Mouse (Mus musculus): Measurements from ENCODE around the gene 6030468B19Rik. TPM values are rescaled to one million over a fixed set of nuclear protein-coding genes. Genes with fewer than 3 reads are reported as not detected.

6030468B19Rik gene
- polyA plus RNA-seq, 1 experiment: 16.7 TPM

DNA sequence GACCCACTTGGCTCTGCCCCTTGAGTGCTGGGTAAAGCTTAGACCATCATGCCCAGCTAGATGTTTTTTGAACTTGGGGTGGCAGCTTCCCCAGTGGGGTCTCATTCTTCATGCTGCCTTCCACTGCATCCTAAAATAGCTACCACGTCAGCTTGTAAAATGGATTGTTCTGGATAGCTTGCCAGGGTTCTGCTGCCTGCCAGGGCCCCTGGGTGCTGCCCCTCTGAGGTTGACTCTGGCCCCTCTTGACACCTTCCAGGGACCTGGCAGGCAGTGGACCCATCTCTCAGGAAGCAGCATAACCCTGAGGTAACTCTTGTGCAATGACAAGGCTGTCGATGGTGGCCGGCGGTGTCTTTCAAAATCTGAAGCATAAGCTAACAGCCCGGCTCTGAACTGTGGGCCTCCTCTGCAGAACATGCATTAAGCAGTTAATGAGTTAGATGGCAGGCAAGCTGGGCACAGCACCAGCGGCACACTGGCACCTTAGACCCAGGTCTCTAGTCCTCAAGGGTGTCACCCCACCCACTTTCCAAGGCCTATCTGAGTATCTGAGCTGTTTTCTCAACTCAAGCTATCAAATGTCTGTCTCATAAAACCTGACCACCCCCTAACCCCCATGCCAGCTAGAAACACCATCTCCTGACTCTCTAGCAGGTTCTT is 17.4 kb downstream of the 6030468B19Rik start:
- Histone ChIP-seq H3K4me3 (replicated peaks; ENCODE audit: control insufficient read depth, low read depth, low read length) (no peak overlapping the region), H3K27ac (ENCODE audit: control insufficient read depth, insufficient read depth, low read depth, low read length, poor library complexity) (peak overlapping the region; percentile 66), H3K4me1 (ENCODE audit: control insufficient read depth, insufficient read depth, low read length) (peaks cover 11% of the 10 kb centered on the region)
- WGBS: 42% methylated on average over 6 of the region's 6 CpGs
- TF ChIP-seq CTCF (IDR thresholded peaks at IDR 0.05; ENCODE audit: control insufficient read depth, insufficient read depth, low read length) (no peak), POLR2A (IDR thresholded peaks at IDR 0.05; ENCODE audit: borderline replicate concordance, control insufficient read depth, low read depth, low read length) (no peak)

- Histone ChIP-seq H3K4me3 (replicated peaks; ENCODE audit: control insufficient read depth, low read depth, low read length) (peak overlapping the region; percentile 8), H3K4me1 (ENCODE audit: control insufficient read depth, insufficient read depth, low read length) (peaks cover 11% of the 10 kb centered on the region), H3K27ac (ENCODE audit: control insufficient read depth, insufficient read depth, low read depth, low read length, poor library complexity) (peak overlapping the region; percentile 66)
- WGBS: 83% methylated on average over 9 of the region's 9 CpGs
Observed at GRCm38 (mm10) chr11:117815850-117816249, 18.4 kb downstream of the 6030468B19Rik start.

- Histone ChIP-seq H3K4me3 (replicated peaks; ENCODE audit: control insufficient read depth, low read depth, low read length) (no peak overlapping the region), H3K4me1 (ENCODE audit: control insufficient read depth, insufficient read depth, low read length) (peaks cover 9% of the 10 kb centered on the region), H3K27ac (ENCODE audit: control insufficient read depth, insufficient read depth, low read depth, low read length, poor library complexity) (no peak overlapping the region)
- 88% methylated on average over 13 of the region's 13 CpGs for WGBS
- no peak for TF ChIP-seq POLR2A (IDR thresholded peaks at IDR 0.05; ENCODE audit: borderline replicate concordance, control insufficient read depth, low read depth, low read length)
- TF ChIP-seq CTCF (IDR thresholded peaks at IDR 0.05; ENCODE audit: control insufficient read depth, insufficient read depth, low read length): no peak
Observed at GRCm38 (mm10) chr11:117816389-117816996, 19.0 kb downstream of the 6030468B19Rik start.

GRCm38 (mm10) chr11:117819095-117819494 is 21.6 kb downstream of the 6030468B19Rik start:
- no peak overlapping the region for H3K27ac ChIP-seq (ENCODE audit: control insufficient read depth, insufficient read depth, low read depth, low read length, poor library complexity)
- 87% methylated on average over 8 of the region's 8 CpGs for WGBS
- H3K4me3 ChIP-seq (replicated peaks; ENCODE audit: control insufficient read depth, low read depth, low read length): no peak overlapping the region
- H3K4me1 ChIP-seq (ENCODE audit: control insufficient read depth, insufficient read depth, low read length): peaks cover 4% of the 10 kb centered on the region
- TF ChIP-seq CTCF (IDR thresholded peaks at IDR 0.05; ENCODE audit: control insufficient read depth, insufficient read depth, low read length) (no peak), POLR2A (IDR thresholded peaks at IDR 0.05; ENCODE audit: borderline replicate concordance, control insufficient read depth, low read depth, low read length) (no peak)

- H3K27ac ChIP-seq (ENCODE audit: control insufficient read depth, insufficient read depth, low read depth, low read length, poor library complexity): no peak overlapping the region
- 95% methylated on average over 7 of the region's 7 CpGs for WGBS
- peaks cover 2% of the 10 kb centered on the region for H3K4me1 ChIP-seq (ENCODE audit: control insufficient read depth, insufficient read depth, low read length)
- TF ChIP-seq POLR2A (IDR thresholded peaks at IDR 0.05; ENCODE audit: borderline replicate concordance, control insufficient read depth, low read depth, low read length) (no peak), CTCF (IDR thresholded peaks at IDR 0.05; ENCODE audit: control insufficient read depth, insufficient read depth, low read length) (no peak)
- no peak overlapping the region for H3K4me3 ChIP-seq (replicated peaks; ENCODE audit: control insufficient read depth, low read depth, low read length)
Observed at GRCm38 (mm10) chr11:117820173-117820572, 22.7 kb downstream of the 6030468B19Rik start.

- WGBS: 95% methylated on average over 9 of the region's 9 CpGs
- Histone ChIP-seq H3K4me1 (ENCODE audit: control insufficient read depth, insufficient read depth, low read length) (peaks cover 2% of the 10 kb centered on the region), H3K4me3 (replicated peaks; ENCODE audit: control insufficient read depth, low read depth, low read length) (no peak overlapping the region), H3K27ac (ENCODE audit: control insufficient read depth, insufficient read depth, low read depth, low read length, poor library complexity) (no peak overlapping the region)
- TF ChIP-seq CTCF (IDR thresholded peaks at IDR 0.05; ENCODE audit: control insufficient read depth, insufficient read depth, low read length) (no peak), POLR2A (IDR thresholded peaks at IDR 0.05; ENCODE audit: borderline replicate concordance, control insufficient read depth, low read depth, low read length) (no peak)
Observed at GRCm38 (mm10) chr11:117821868-117822267, 24.4 kb downstream of the 6030468B19Rik start.

GRCm38 (mm10) chr11:117822728-117823241 is 25.3 kb downstream of the 6030468B19Rik start:
- H3K4me3 ChIP-seq (replicated peaks; ENCODE audit: control insufficient read depth, low read depth, low read length): no peak overlapping the region
- no peak overlapping the region for H3K27ac ChIP-seq (ENCODE audit: control insufficient read depth, insufficient read depth, low read depth, low read length, poor library complexity)
- 95% methylated on average over 7 of the region's 7 CpGs for WGBS
- TF ChIP-seq CTCF (IDR thresholded peaks at IDR 0.05; ENCODE audit: control insufficient read depth, insufficient read depth, low read length) (no peak), POLR2A (IDR thresholded peaks at IDR 0.05; ENCODE audit: borderline replicate concordance, control insufficient read depth, low read depth, low read length) (0 out of 2 replicates have a peak, but pooled peaks have one; percentile 14)
- H3K4me1 ChIP-seq (ENCODE audit: control insufficient read depth, insufficient read depth, low read length): peaks cover 5% of the 10 kb centered on the region

GRCm38 (mm10) chr11:117823411-117823810 is 26.0 kb downstream of the 6030468B19Rik start:
- H3K27ac ChIP-seq (ENCODE audit: control insufficient read depth, insufficient read depth, low read depth, low read length, poor library complexity): no peak overlapping the region
- H3K4me1 ChIP-seq (ENCODE audit: control insufficient read depth, insufficient read depth, low read length): peaks cover 6% of the 10 kb centered on the region
- WGBS: 89% methylated on average over 6 of the region's 6 CpGs
- TF ChIP-seq POLR2A (IDR thresholded peaks at IDR 0.05; ENCODE audit: borderline replicate concordance, control insufficient read depth, low read depth, low read length) (no peak), CTCF (IDR thresholded peaks at IDR 0.05; ENCODE audit: control insufficient read depth, insufficient read depth, low read length) (no peak)
- H3K4me3 ChIP-seq (replicated peaks; ENCODE audit: control insufficient read depth, low read depth, low read length): no peak overlapping the region
